Mouse (Mus musculus) limb, embryonic 11.5 days (tissue): ENCODE measurements at regions not wholly inside any gene's neighbourhood (a gene's known extent, or its start where the extent isn't known, plus 50 kb on each side); places are given as distances from the start of the nearest gene placed in this dataset.

Experiments
- ATAC-seq: fragments of 200-750 bp; cut with Nextera tagmentation; 2 replicates; pipeline ENCODE4 v1.8.0; 2017; ENCODE audit warnings: low read depth; ENCODE audit not compliant: insufficient number of reproducible peaks, low FRiP score, low TSS enrichment
- DNase-seq: peaks from one replicate; pipeline ENCODE4 v3.0.0-alpha.2; 2015; ENCODE audit warnings: low spot score
- H3K27ac ChIP-seq: fragments of 300-500 bp; sonication (generic); replicated peaks from 2 replicates; pipeline ENCODE4 v1.5.1; 2014; ENCODE audit warnings: low read depth, mild to moderate bottlenecking, low read length
- H3K27me3 ChIP-seq: fragments of 300-500 bp; sonication (generic); 2 replicates; pipeline ENCODE4 v1.6.1; 2014; ENCODE audit warnings: mild to moderate bottlenecking, low read length, mixed read lengths; ENCODE audit not compliant: control insufficient read depth, insufficient read depth
- H3K36me3 ChIP-seq: fragments of 300-500 bp; sonication (generic); 2 replicates; pipeline ENCODE4 v1.6.1; 2014; ENCODE audit warnings: mild to moderate bottlenecking, low read length, moderate library complexity, mixed read lengths; ENCODE audit not compliant: control insufficient read depth, insufficient read depth
- H3K4me1 ChIP-seq: fragments of 300-500 bp; sonication (generic); 2 replicates; pipeline ENCODE4 v1.6.1; 2014; ENCODE audit warnings: low read length, mixed read lengths; ENCODE audit not compliant: control insufficient read depth, insufficient read depth
- H3K4me2 ChIP-seq: fragments of 300-500 bp; sonication (generic); 2 replicates; pipeline ENCODE4 v1.6.1; 2014; ENCODE audit warnings: low read depth, mild to moderate bottlenecking, moderate library complexity; ENCODE audit not compliant: severe bottlenecking
- H3K4me3 ChIP-seq: fragments of 300-500 bp; sonication (generic); 2 replicates; pipeline ENCODE4 v1.5.1; 2014; ENCODE audit warnings: low read depth, low read length
- H3K9ac ChIP-seq: fragments of 300-500 bp; sonication (generic); 2 replicates; pipeline ENCODE4 v1.6.1; 2014; ENCODE audit warnings: mild to moderate bottlenecking, low read length
- H3K9me3 ChIP-seq: fragments of 300-500 bp; sonication (generic); 2 replicates; pipeline ENCODE4 v1.6.1; 2016; ENCODE audit warnings: low read length; ENCODE audit not compliant: control insufficient read depth
- WGBS: fragments of 180-500 bp; shearing (Covaris S2); extraction: QIAGEN DNeasy Blood & Tissue Kit; methylation state at CpG from one replicate; pipeline ENCODE4 v1.1.7; 2014; 5-methylcytosine and 5-hydroxymethylcytosine counted together

GRCm38 (mm10) chr9:117710966-117711365 is 81.3 kb upstream of the Rbms3 start:
- DNase-seq = no peak
- whole genome bisulfite sequencing = 88% methylated on average over 9 of the region's 9 CpGs
- H3K9ac ChIP-seq = no peak overlapping the region
- no peaks in the 10 kb centered on the region for H3K4me1 ChIP-seq
- no peak overlapping the region for H3K27ac ChIP-seq
- H3K9me3 ChIP-seq = no peaks in the 10 kb centered on the region
- H3K4me3 ChIP-seq = no peak overlapping the region
- H3K27me3 ChIP-seq = no peaks in the 10 kb centered on the region
- no peak for ATAC-seq
- no peak overlapping the region for H3K4me2 ChIP-seq
- no peaks in the 10 kb centered on the region for H3K36me3 ChIP-seq

DNA sequence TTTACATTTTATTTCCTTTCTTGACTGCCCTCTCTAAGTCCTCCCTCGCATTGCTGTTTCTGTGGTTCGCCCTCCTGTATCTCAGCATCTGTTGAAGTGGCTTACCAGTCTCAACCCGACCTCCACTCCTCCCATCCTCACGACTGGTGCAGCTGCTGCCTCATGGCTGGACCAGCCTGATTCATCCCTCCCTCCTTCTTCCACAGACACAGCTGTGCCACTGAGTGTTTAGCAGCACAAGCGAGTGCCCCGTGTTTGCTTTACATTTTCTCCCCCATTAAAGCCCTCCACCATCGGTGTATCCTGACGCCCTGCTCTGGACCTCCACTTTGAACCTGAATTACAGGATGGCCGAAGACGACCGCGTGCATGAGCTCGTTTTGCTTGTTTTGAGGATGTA is 80.0 kb upstream of the Rbms3 start:
- no peak overlapping the region for H3K4me2 ChIP-seq

GRCm38 (mm10) chr9:117693001-117693400 is 63.3 kb upstream of the Rbms3 start:
- ATAC-seq (no peak), DNase-seq (no peak)
- Histone ChIP-seq H3K9ac (no peak overlapping the region), H3K4me1 (no peaks in the 10 kb centered on the region), H3K4me2 (no peak overlapping the region), H3K9me3 (no peaks in the 10 kb centered on the region), H3K27ac (no peak overlapping the region), H3K4me3 (no peak overlapping the region), H3K27me3 (no peaks in the 10 kb centered on the region), H3K36me3 (no peaks in the 10 kb centered on the region)
- 88% methylated on average over 8 of the region's 8 CpGs for WGBS

More for the DNA sequence above, 80.0 kb upstream of the Rbms3 start:
- H3K9me3 ChIP-seq = no peaks in the 10 kb centered on the region
- no peak for DNase-seq
- H3K27ac ChIP-seq = no peak overlapping the region
- no peak overlapping the region for H3K4me3 ChIP-seq
- no peaks in the 10 kb centered on the region for H3K4me1 ChIP-seq
- no peaks in the 10 kb centered on the region for H3K27me3 ChIP-seq
- H3K9ac ChIP-seq = no peak overlapping the region
- ATAC-seq = no peak
- 84% methylated on average over 13 of the region's 13 CpGs for WGBS
- H3K36me3 ChIP-seq = no peaks in the 10 kb centered on the region

GRCm38 (mm10) chr9:117692486-117692885 is 62.8 kb upstream of the Rbms3 start:
- H3K4me2 ChIP-seq = no peak overlapping the region
- WGBS = 91% methylated on average over 9 of the region's 9 CpGs
- DNase-seq (no peak), ATAC-seq (no peak)
- H3K27ac ChIP-seq = no peak overlapping the region
- no peaks in the 10 kb centered on the region for H3K36me3 ChIP-seq
- no peak overlapping the region for H3K9ac ChIP-seq
- no peaks in the 10 kb centered on the region for H3K4me1 ChIP-seq
- H3K4me3 ChIP-seq = no peak overlapping the region
- H3K27me3 ChIP-seq = no peaks in the 10 kb centered on the region
- H3K9me3 ChIP-seq = no peaks in the 10 kb centered on the region

- Histone ChIP-seq H3K27ac (no peak overlapping the region), H3K9me3 (no peaks in the 10 kb centered on the region), H3K4me1 (no peaks in the 10 kb centered on the region), H3K9ac (no peak overlapping the region), H3K27me3 (no peaks in the 10 kb centered on the region), H3K4me2 (no peak overlapping the region), H3K36me3 (no peaks in the 10 kb centered on the region), H3K4me3 (no peak overlapping the region)
- DNase-seq = no peak
- WGBS = 92% methylated on average over 4 of the region's 4 CpGs
- ATAC-seq = no peak
Measured at GRCm38 (mm10) chr9:117689946-117690345, 60.2 kb upstream of the Rbms3 start.
